Mouse (Mus musculus): ENCODE data around the gene Olfr547. TPM values are rescaled to one million over a fixed set of nuclear protein-coding genes. Genes with fewer than 3 reads are reported as not detected.
"Not testable (repeated sequence)": the region's sequence is repeated elsewhere in the genome, so short reads cannot be mapped to it uniquely, and the experiment has no call there.

Gene Olfr547
- not detected in 2 replicates for polyA plus RNA-seq (2015; fragmentation: Nextera tagmentation; extraction: Ambion mirVana)

DNA sequence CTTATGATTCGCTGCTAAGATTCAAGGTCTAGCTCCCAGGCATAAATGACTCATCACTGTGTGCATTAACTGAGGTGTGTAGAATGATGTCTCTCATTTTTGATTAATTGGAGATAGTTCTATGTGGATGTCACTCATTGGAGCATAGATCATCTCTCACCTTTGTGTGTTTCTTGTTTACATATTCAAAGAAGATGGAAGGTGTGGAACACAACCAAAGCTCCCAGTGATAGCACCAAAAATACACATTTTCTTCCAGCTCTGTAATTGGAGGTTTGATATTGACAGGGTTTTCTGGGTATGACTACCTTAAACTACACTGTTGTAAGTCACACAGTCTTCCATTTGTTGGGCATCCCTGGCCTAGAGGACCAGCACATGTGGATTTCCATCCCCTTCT lies at the start of gene Olfr547:
TSS of gene Olfr547 (plus strand) at position 301 of the 400 bp plus-strand sequence.
- no peak for ATAC-seq (ENCODE audit: low FRiP score)
- H3K4me1 ChIP-seq: no peaks in the 10 kb centered on the region
- H3K9me3 ChIP-seq (replicated peaks): no peaks in the 10 kb centered on the region
- no peak within 1 kb of the TSS for H3K27ac ChIP-seq (replicated peaks)
- WGBS: 85% methylated on average over 1 of the region's 1 CpGs
- H3K9ac ChIP-seq (replicated peaks): no peak within 1 kb of the TSS
- H3K36me3 ChIP-seq: no peaks in the 10 kb centered on the region
- no peaks in the 10 kb centered on the region for H3K27me3 ChIP-seq (replicated peaks)
- no peak within 1 kb of the TSS for H3K4me3 ChIP-seq (replicated peaks)
- no peak within 1 kb of the TSS for H3K4me2 ChIP-seq

- H3K9me3 ChIP-seq (replicated peaks); H3K27me3 ChIP-seq (replicated peaks); H3K4me2 ChIP-seq; H3K27ac ChIP-seq (replicated peaks); H3K9ac ChIP-seq (replicated peaks); H3K4me3 ChIP-seq (replicated peaks); ATAC-seq (ENCODE audit: low FRiP score); H3K4me1 ChIP-seq; H3K36me3 ChIP-seq: not testable (repeated sequence)
- WGBS: 73% methylated on average over 8 of the region's 8 CpGs
Observed at GRCm38 (mm10) chr7:102484766-102485165, 49.8 kb upstream of the Olfr547 start.

GRCm38 (mm10) chr7:102486105-102486504 lies 48.4 kb upstream of the Olfr547 start:
- Histone ChIP-seq H3K9ac (replicated peaks) (no peak overlapping the region), H3K36me3 (no peaks in the 10 kb centered on the region), H3K4me3 (replicated peaks) (no peak overlapping the region), H3K27me3 (replicated peaks) (no peaks in the 10 kb centered on the region), H3K4me2 (no peak overlapping the region), H3K4me1 (no peaks in the 10 kb centered on the region), H3K27ac (replicated peaks) (no peak overlapping the region), H3K9me3 (replicated peaks) (no peaks in the 10 kb centered on the region)
- 81% methylated on average over 1 of the region's 1 CpGs for WGBS
- no peak for ATAC-seq (ENCODE audit: low FRiP score)

GRCm38 (mm10) chr7:102488161-102488560 lies 46.4 kb upstream of the Olfr547 start, which contains the start of gene Olfr544:
Olfr544 (minus strand) TSS chr7:102488313.
- H3K27ac ChIP-seq (replicated peaks): no peak within 1 kb of the TSS
- ATAC-seq (ENCODE audit: low FRiP score): no peak

DNA sequence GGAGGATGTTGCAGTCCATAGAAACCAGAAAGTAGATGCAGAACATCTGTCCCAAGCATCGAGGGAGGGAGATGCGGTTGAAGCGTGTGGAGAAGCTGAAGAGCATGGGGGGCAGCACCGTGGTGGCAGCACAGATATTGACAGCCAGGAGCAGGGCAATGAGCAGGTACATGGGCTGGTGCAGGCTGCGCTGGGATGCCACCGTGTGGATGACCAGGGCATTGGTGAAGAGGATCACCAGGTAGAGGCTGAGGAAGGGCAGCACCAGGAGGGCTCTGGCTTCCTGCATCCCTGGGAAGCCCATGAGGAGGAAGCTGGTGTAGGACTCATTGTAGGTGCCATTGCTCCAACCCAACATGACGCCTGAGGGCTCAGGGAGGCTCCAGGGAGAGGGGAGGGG lies 40.1 kb upstream of the Olfr547 start:
- not testable (repeated sequence) for H3K27ac ChIP-seq (replicated peaks); H3K4me3 ChIP-seq (replicated peaks); H3K4me2 ChIP-seq; H3K9ac ChIP-seq (replicated peaks); H3K27me3 ChIP-seq (replicated peaks); H3K9me3 ChIP-seq (replicated peaks); H3K36me3 ChIP-seq; H3K4me1 ChIP-seq; ATAC-seq (ENCODE audit: low FRiP score)
- WGBS: 57% methylated on average over 6 of the region's 7 CpGs

More at GRCm38 (mm10) chr7:102488161-102488560, 46.4 kb upstream of the Olfr547 start, which contains the start of gene Olfr544:
- H3K4me2 ChIP-seq: no peak within 1 kb of the TSS
- no peak within 1 kb of the TSS for H3K4me3 ChIP-seq (replicated peaks)
- H3K4me1 ChIP-seq: no peaks in the 10 kb centered on the region
- H3K9ac ChIP-seq (replicated peaks): no peak within 1 kb of the TSS
- no peaks in the 10 kb centered on the region for H3K9me3 ChIP-seq (replicated peaks)
- no peaks in the 10 kb centered on the region for H3K36me3 ChIP-seq
- no peaks in the 10 kb centered on the region for H3K27me3 ChIP-seq (replicated peaks)
- 63% methylated on average over 1 of the region's 1 CpGs for WGBS

GRCm38 (mm10) chr7:102499473-102499872 lies 35.1 kb upstream of the Olfr547 start, which contains the start of gene Olfr545:
Olfr545 (minus strand) TSS chr7:102499573.
- WGBS: 73% methylated on average over 3 of the region's 3 CpGs
- H3K4me1 ChIP-seq: no peaks in the 10 kb centered on the region
- H3K4me2 ChIP-seq: no peak within 1 kb of the TSS
- no peaks in the 10 kb centered on the region for H3K9me3 ChIP-seq (replicated peaks)
- ATAC-seq (ENCODE audit: low FRiP score): no peak
- no peaks in the 10 kb centered on the region for H3K36me3 ChIP-seq
- H3K4me3 ChIP-seq (replicated peaks): no peak within 1 kb of the TSS
- H3K27ac ChIP-seq (replicated peaks): no peak within 1 kb of the TSS
- H3K9ac ChIP-seq (replicated peaks): no peak within 1 kb of the TSS
- no peaks in the 10 kb centered on the region for H3K27me3 ChIP-seq (replicated peaks)

DNA sequence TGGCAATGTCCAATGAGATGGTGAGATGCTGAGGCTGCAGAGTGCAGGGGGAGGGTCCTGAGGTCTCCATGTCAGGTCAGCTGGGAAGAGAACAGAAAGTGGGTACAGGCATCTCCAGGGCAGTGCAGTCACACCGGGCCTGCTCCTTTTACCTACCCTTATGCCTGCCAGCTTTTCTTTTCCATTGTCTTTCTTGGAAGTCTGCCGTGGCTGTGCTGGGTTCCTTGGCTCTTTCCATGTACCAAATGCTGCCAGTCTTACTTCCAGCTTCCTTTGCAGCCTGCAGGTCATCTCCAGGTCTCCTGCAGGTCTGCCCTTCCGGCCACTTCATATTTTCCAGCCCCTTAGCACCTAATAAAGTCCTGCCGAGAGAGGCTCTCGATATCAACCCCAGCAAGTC lies 32.6 kb upstream of the Olfr547 start:
- 79% methylated on average over 5 of the region's 5 CpGs for WGBS
- no peaks in the 10 kb centered on the region for H3K4me1 ChIP-seq
- H3K27ac ChIP-seq (replicated peaks): no peak overlapping the region
- H3K9ac ChIP-seq (replicated peaks): no peak overlapping the region
- no peaks in the 10 kb centered on the region for H3K36me3 ChIP-seq
- H3K4me3 ChIP-seq (replicated peaks): no peak overlapping the region
- ATAC-seq (ENCODE audit: low FRiP score): no peak
- no peaks in the 10 kb centered on the region for H3K9me3 ChIP-seq (replicated peaks)
- no peak overlapping the region for H3K4me2 ChIP-seq
- H3K27me3 ChIP-seq (replicated peaks): no peaks in the 10 kb centered on the region

DNA sequence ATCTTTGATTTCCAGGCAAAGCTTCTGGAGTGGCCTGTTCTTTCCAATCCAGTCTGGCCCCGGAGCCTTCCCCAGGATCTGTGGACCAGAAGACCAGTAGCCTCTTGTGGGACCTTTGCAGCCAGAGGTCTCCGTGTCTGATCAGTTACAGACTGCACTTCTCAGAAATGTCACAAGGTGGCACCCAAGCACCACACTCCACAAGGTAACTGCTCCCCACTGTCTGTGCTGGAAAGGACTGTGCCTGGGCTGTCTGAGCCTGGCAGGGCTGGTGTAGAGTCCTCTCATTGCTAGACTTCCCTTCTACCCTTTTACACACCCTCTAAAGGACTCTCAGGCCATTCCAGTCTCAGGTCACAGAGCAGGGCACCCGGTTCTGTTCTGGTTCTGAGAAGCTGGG lies 27.7 kb upstream of the Olfr547 start:
- no peak overlapping the region for H3K9ac ChIP-seq (replicated peaks)
- peak; percentile 84 for ATAC-seq (ENCODE audit: low FRiP score)
- no peak overlapping the region for H3K27ac ChIP-seq (replicated peaks)
- no peak overlapping the region for H3K4me3 ChIP-seq (replicated peaks)
- 45% methylated on average over 3 of the region's 3 CpGs for WGBS
- no peaks in the 10 kb centered on the region for H3K4me1 ChIP-seq
- no peaks in the 10 kb centered on the region for H3K36me3 ChIP-seq
- H3K9me3 ChIP-seq (replicated peaks): no peaks in the 10 kb centered on the region
- no peaks in the 10 kb centered on the region for H3K27me3 ChIP-seq (replicated peaks)
- H3K4me2 ChIP-seq: no peak overlapping the region

DNA sequence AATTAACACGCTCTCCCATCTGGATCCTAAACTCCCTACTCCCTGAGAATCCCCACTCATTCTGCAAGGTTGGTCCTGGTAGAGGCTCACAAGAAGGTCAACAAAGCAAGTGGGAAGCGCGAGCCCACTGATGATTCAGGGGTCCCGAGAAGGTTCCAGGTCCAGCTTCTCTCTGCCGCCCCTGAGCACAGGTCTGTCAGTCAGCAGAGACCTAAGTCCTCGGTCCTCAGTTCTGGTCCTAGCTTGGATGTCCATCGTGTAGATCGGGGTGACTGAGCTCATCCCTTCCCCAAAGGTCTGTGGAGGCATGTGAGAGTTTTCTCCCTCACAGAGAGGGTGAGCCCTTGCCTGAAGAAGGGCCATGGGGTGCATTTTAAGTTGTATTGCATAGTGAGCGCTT lies 26.5 kb upstream of the Olfr547 start:
- ATAC-seq (ENCODE audit: low FRiP score): no peak
- H3K4me3 ChIP-seq (replicated peaks): no peak overlapping the region
- H3K9ac ChIP-seq (replicated peaks): no peak overlapping the region

GRCm38 (mm10) chr7:102508666-102509065 lies 25.9 kb upstream of the Olfr547 start:
- H3K9me3 ChIP-seq (replicated peaks): no peaks in the 10 kb centered on the region
- peaks cover 2% of the 10 kb centered on the region; the same call in 1 of the 2 replicates for H3K27me3 ChIP-seq (replicated peaks)
- no peak overlapping the region for H3K27ac ChIP-seq (replicated peaks)
- peaks cover 8% of the 10 kb centered on the region for H3K4me1 ChIP-seq
- H3K4me2 ChIP-seq: no peak overlapping the region
- no peak for ATAC-seq (ENCODE audit: low FRiP score)
- H3K36me3 ChIP-seq: no peaks in the 10 kb centered on the region
- H3K4me3 ChIP-seq (replicated peaks): no peak overlapping the region
- 91% methylated on average over 6 of the region's 6 CpGs for WGBS
- H3K9ac ChIP-seq (replicated peaks): no peak overlapping the region

More for the DNA sequence above, 26.5 kb upstream of the Olfr547 start:
- H3K36me3 ChIP-seq: no peaks in the 10 kb centered on the region
- H3K4me1 ChIP-seq: peaks cover 3% of the 10 kb centered on the region
- H3K4me2 ChIP-seq: no peak overlapping the region
- 91% methylated on average over 9 of the region's 9 CpGs for WGBS
- no peaks in the 10 kb centered on the region for H3K9me3 ChIP-seq (replicated peaks)
- no peak overlapping the region for H3K27ac ChIP-seq (replicated peaks)
- no peaks in the 10 kb centered on the region for H3K27me3 ChIP-seq (replicated peaks)

- H3K27ac ChIP-seq (replicated peaks): no peak overlapping the region
- H3K9me3 ChIP-seq (replicated peaks): no peaks in the 10 kb centered on the region
- no peaks in the 10 kb centered on the region for H3K36me3 ChIP-seq
- H3K4me1 ChIP-seq: peaks cover 9% of the 10 kb centered on the region
- H3K9ac ChIP-seq (replicated peaks): no peak overlapping the region
- H3K4me2 ChIP-seq: no peak overlapping the region
- WGBS: 71% methylated on average over 7 of the region's 7 CpGs
- peaks cover 11% of the 10 kb centered on the region for H3K27me3 ChIP-seq (replicated peaks)
- H3K4me3 ChIP-seq (replicated peaks): no peak overlapping the region
- no peak for ATAC-seq (ENCODE audit: low FRiP score)
Observed at GRCm38 (mm10) chr7:102509726-102510125, 24.8 kb upstream of the Olfr547 start.

DNA sequence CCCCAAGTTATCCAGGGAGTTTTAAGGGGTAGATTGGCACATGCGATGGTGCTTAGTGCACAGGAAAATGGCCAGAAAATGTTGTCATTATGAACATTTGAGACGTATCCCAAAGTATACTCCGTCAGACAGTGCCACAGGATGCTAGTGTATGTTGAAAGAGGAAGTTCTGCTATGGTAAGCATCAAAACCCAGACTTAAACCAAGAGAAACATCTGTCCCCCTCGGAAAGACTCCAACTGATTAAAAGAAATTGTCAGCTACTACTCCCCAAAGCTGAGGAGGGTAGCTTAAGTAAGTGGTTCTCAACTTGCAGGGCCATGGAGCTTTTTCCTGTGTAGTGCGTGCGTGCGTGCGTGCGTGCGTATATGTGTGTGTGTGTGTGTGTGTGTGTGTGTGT lies 22.6 kb upstream of the Olfr547 start:
- Histone ChIP-seq H3K4me2 (no peak overlapping the region), H3K9me3 (replicated peaks) (no peaks in the 10 kb centered on the region), H3K27ac (replicated peaks) (no peak overlapping the region), H3K9ac (replicated peaks) (no peak overlapping the region), H3K4me1 (peaks cover 17% of the 10 kb centered on the region), H3K4me3 (replicated peaks) (no peak overlapping the region), H3K27me3 (replicated peaks) (peaks cover 11% of the 10 kb centered on the region), H3K36me3 (no peaks in the 10 kb centered on the region)
- ATAC-seq (ENCODE audit: low FRiP score): no peak
- WGBS: 94% methylated on average over 10 of the region's 10 CpGs
